Mouse (Mus musculus) layer of hippocampus, postnatal 10 days (tissue): ENCODE measurements around the gene Chdh. TPM values are rescaled to one million over a fixed set of nuclear protein-coding genes. Genes with fewer than 3 reads are reported as not detected.

Experiments used
- DNase-seq, 2 experiments: peaks; one replicate each; pipeline ENCODE4 v3.0.0; 2021; ENCODE audit warnings: low spot score in 2 of 2
- total RNA-seq, 2 experiments: library from RNA; stranded (reverse); gene quantifications; 2 replicates each; pipeline ENCODE4 v1.2.3; 2021

Gene Chdh
- total RNA-seq, 2 experiments from 2014 or later, result 0.40 to 0.80 TPM

- peak in 1 of 2 experiments; percentile 41 for DNase-seq
Measured at GRCm38 (mm10) chr14:30011886-30012560, 3.2 kb downstream of the Chdh start.

GRCm38 (mm10) chr14:30014487-30014886, 5.7 kb downstream of the Chdh start:
- DNase-seq, result no peak

- DNase-seq, result no peak
Measured at GRCm38 (mm10) chr14:30015008-30015407, 6.2 kb downstream of the Chdh start.

GRCm38 (mm10) chr14:30016666-30017065, 7.8 kb downstream of the Chdh start:
- no peak for DNase-seq

GRCm38 (mm10) chr14:30017794-30018462, 9.1 kb downstream of the Chdh start:
- no peak for DNase-seq

- no peak for DNase-seq
Measured at GRCm38 (mm10) chr14:30018463-30018801, 9.6 kb downstream of the Chdh start.

GRCm38 (mm10) chr14:30018846-30019245, 10.0 kb downstream of the Chdh start:
- DNase-seq, result no peak

- DNase-seq, result no peak
Measured at GRCm38 (mm10) chr14:30019375-30019774, 10.6 kb downstream of the Chdh start.

- no peak for DNase-seq
Measured at GRCm38 (mm10) chr14:30019792-30020575, 11.2 kb downstream of the Chdh start.

GRCm38 (mm10) chr14:30022471-30022870, 13.6 kb downstream of the Chdh start:
- no peak for DNase-seq

GRCm38 (mm10) chr14:30024387-30024786, 15.6 kb downstream of the Chdh start:
- DNase-seq, result no peak

- no peak for DNase-seq
Measured at GRCm38 (mm10) chr14:30027378-30027777, 18.6 kb downstream of the Chdh start.

- no peak for DNase-seq
Measured at GRCm38 (mm10) chr14:30033405-30033804, 24.6 kb downstream of the Chdh start.

- DNase-seq, result peak; percentile 41 to 49
Measured at GRCm38 (mm10) chr14:30038431-30038830, 29.6 kb downstream of the Chdh start.

GRCm38 (mm10) chr14:30039413-30039812, 30.6 kb downstream of the Chdh start:
- no peak for DNase-seq

- DNase-seq, result no peak
Measured at GRCm38 (mm10) chr14:30041836-30042235, 33.0 kb downstream of the Chdh start.

- no peak for DNase-seq
Measured at GRCm38 (mm10) chr14:30043356-30043940, 34.6 kb downstream of the Chdh start.

- no peak for DNase-seq
Measured at GRCm38 (mm10) chr14:30045239-30045638, 36.4 kb downstream of the Chdh start.

- DNase-seq, result no peak
Measured at GRCm38 (mm10) chr14:30045704-30046220, 36.9 kb downstream of the Chdh start.

- no peak for DNase-seq
Measured at GRCm38 (mm10) chr14:30046976-30047375, 38.2 kb downstream of the Chdh start.

GRCm38 (mm10) chr14:30048049-30048448, 39.2 kb downstream of the Chdh start:
- no peak for DNase-seq

- no peak for DNase-seq
Measured at GRCm38 (mm10) chr14:30050280-30050679, 41.5 kb downstream of the Chdh start.
